Mouse (Mus musculus) ovary, adult 18-20 months (tissue): ENCODE measurements around the gene Pheta2.

Experiments
- DNase-seq: peaks from one replicate; pipeline ENCODE4 v3.0.0; 2022; ENCODE audit warnings: low spot score, mixed read lengths

The Pheta2 gene

DNA sequence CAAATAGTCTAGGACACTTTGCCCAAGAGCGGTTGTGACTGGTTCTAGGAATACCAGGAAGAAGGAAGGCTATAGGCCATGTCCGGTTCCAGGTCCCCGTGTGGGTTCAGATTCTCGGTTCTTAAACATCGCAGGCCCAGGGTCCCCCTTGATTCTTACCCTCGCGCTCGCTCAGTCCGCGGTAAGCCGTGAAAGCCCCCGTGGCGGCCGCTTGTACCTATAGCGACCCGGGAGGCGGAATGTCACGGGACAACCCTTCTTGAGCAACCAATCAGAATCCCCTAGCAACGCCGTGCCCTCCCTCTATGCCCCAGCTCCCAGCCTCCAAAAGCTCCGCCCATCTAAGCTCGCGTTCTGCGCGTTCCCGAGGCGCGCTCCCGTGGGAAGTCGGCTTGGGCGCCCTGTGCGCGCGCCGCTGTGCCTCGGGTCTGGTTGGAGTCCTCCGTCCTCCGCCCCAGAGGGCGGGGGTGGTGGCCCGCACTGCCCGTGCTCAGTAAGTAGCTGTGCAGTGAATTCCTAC lies at the start of gene Pheta2, which contains the start of the genes Naga and Smdt1:
Pheta2 (plus strand) TSS at position 350 of the 520 bp plus-strand sequence.
Naga (minus strand) TSS at position 333 of the 520 bp plus-strand sequence.
Smdt1 (plus strand) TSS at position 367 of the 520 bp plus-strand sequence.
- DNase-seq, result peak; percentile 92

DNA sequence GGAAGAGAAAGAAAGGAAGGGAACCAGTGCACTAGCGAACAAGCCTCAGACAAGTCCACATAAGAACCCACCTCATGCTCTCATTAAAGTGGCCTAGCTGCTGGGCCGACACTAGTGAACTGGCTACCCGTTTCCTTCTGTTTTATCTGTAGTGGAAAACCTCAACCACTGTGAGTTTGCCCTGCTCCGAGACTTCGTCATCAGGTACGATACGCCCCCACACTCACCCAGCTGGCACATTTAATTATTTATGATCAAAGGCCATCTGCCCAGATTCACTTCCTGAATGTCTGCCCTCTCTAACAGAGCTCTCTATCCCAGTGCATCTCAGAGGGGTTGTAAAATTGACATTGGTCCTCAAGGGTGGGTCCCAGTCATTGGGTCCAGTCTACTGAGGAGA lies 48.5 kb upstream of the Pheta2 start:
- DNase-seq, result no peak

DNA sequence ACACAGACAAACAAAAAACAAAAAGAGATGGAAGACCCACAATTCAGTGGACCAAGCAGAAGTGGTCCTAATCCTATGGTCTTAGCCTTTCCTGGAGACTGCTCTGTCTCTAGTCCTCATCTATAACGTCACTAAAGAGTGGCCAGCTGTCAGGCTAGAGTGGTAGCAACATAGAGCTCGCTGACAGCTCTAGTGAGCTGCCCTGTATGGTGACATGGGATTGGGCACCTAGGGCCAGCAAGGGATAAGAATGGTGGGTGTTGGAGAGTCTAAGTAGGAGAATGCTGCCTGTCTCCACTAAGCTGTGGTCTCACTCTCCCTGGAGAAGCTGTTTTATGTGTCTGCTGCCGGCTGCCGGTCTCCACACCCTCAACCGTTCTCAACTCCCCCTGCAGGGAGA lies 45.9 kb upstream of the Pheta2 start:
- no peak for DNase-seq

DNA sequence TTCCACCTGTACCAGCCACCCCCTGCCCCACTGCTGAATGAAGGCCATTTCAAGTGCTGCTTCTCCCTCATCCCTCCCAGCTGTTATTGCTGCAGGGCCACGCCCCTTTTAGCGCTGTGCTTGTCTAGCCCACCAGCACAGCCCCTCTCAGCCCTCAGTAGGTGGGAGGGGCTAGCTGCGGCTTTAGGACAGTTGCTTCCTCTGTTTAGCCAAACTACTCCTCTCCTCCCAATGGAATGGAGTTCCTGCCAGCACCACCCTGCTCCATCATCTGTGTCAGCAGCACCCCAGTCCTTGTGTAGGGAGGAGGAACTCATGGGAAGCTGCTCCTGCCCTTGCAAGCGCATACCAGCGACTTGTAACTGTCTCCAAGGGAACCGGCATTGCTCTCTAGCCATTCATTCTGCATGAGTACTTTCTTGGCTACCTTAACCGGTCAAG lies 45.5 kb upstream of the Pheta2 start:
- no peak for DNase-seq

DNA sequence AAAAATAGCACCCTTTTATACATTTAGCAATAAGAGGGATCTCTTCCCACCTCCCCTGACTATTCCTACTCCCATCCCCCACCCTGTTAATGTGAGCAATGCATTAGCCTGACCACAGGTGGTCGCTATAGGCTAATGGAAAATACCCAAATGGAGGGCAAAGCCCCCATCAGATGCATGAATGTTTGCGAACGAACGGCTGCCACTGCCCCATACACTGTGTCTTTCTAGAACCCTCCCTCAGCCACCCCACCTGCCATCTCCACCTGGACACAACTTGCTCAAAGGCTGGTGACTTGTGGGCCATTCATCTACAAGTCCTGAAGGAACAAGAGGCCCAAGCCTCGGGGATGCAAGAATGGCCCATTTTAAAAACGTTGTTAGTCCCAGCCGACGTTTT lies 44.7 kb upstream of the Pheta2 start:
- no peak for DNase-seq

DNA sequence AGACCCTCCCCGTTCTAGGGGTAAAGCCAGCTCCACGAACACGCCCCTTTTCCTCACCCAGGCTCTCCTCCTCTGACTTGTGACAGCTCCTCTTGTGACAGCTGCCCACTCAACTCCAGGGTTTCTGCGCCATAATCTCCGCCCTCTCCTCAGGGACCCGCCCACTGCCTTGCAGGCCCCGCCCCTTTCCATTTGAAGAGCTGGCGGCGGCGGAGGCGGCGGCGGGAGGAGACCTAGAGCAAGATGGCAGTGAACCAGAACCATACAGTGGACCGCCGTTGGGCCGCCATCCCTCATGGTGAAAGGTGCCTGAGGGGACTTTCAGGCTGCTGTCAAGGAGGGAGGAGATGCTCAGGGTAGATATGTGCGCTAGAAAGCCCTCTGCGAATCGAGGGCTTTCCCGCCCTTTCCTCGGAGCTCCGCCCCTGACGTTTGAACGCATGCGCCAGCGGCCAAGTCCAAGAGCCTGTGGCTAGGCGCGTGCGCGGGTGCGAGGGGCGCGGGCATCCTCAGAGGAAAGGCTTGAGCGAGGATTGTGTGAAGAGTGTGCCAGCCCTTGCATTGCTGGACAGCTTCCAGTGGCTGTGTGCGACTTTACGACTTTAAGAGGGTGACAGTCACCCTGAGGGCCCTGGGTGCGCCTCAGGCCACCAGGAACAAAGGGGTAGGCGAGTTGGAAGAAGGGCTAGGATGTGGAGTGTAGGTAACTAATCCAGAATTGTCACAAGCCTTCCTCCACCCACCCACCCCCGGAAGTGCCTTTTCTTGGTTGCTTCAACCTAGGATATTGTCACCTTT lies 39.8 kb upstream of the Pheta2 start, which contains the start of gene Wbp2nl:
Wbp2nl (plus strand) TSS at position 191 of the 798 bp plus-strand sequence.
- no peak for DNase-seq

DNA sequence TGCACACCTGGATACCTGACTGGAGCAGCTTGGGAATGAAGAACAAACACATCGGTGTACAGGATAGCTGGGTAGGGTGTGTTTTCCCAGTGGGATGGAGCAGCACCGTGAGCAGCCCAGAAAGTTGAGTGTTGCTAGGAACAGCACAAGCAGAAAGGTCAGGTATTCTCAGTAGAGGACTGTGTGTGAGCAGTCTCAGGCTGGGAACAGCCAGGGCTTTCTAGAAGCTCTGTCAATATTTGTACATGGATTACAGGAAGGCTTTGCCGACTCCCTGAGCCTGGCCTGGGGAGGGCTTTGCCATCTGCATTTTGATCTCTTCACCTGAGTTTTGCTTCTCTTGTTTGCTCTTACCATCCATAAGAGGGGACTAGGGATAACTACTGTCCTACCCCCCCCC lies 31.6 kb upstream of the Pheta2 start:
- DNase-seq, result no peak

DNA sequence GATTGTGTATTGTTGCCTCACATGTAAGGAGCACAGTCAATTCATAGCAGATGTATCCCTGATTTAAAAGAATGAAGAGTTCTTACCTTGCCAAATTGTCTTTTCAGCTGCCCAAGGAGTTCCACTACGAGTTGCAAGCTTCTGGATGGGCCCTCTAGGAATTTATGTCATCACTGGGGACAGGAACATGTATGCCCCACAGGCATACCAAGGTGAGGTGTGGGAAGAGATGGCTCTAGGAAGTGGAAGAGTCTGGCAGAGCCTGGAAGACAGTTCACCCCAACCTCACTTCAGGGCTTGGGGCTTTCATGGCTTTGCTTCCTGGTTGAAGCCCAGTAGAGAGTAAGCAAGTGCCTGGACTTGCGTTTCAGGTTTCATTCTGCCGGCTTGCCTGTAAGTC lies 30.3 kb upstream of the Pheta2 start:
- DNase-seq, result no peak

DNA sequence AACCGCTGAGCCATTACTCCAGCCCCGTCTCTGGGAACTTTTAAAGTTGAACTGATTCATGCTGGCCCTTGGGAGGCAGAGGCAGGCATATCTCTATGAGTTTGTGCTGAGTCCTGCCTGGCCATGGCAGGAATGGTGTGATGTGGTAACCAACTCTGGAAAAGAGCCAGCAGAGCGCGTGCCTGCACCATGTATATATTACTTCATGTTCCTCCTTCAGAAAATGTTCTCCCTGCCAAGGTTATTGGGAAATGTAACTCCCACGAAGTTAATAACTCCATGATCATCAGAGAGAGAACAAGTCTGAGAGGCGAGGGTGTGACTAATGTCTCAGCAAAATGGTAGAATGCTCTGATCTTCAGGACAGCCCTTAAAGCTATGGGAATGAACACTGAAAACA lies 20.9 kb upstream of the Pheta2 start:
- no peak for DNase-seq

DNA sequence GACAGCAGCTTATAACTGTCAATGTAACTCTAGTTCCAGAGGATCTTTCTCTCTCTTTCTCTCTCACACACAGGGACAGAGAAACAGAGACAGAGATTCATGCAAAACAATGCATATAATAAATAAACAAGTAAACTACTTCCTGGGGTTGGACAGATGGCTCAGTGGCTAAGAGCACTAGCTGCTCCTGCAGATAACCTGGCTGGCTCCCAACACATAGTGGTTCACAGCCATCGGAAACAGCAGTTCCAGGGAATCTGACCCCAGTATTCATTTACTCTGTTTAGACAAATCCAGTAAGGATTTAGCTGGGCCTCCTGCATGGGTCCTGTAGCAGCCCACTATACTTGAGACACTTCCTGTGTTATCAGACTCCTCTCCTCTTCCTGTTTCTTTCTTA lies 19.1 kb upstream of the Pheta2 start:
- no peak for DNase-seq

DNA sequence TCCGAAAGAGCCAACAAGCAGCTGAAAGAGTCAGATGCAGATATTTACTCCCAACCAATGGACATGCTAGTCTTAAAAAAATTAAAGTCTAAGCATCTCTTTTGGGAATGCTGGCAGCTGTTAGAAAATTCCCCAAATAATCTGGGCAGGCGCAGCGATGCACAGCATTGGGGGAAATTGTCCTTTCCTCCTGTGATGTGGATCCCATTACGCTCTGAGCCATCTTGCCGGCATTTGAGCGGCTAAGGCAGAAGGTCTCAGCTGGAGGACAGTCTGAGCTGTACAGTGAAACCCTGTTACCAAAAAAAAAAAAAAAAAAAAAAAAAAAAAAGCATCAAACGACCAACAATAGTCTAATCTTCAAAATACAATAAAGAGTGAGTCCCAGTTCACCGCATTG lies 16.5 kb upstream of the Pheta2 start:
- no peak for DNase-seq

DNA sequence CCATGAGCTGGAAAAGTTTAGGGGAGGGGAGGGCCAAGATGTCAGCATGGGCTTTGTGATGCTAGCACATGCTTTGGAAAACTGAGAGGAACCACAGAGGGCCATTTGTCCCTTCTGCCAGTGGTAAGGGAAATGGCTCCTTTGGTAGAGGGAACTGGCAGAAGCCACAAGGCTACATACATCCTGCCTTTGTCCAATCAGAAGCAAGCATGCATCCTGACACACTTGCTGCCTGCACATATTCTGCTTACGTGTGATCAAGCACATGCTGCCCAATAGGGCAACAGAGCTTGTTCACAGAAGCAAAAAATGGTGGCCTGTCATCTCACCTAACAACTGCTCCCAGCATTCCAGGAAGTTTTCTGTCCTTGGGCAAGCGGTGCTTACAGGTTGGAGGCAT lies 13.4 kb upstream of the Pheta2 start:
- DNase-seq, result no peak

DNA sequence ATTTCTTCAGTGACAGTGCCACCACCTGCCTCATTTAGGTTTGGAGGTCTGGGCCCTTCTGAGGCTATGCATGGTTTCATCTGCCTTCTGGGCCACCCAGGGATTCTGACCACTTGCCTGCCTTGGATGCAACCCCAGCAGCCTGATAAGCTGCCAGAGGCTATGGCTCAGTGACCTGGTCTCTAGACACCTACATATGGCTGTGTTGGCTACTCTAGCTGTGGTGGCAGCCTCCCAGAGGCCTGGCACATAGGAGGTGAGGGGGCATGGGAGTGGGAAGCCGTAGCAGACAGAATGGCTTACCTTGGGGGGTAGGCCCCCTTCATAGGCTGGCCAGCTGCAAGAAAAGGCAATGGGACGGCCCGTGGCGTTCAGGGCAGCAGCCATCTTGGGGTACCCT lies 3.5 kb upstream of the Pheta2 start:
- DNase-seq, result no peak

DNA sequence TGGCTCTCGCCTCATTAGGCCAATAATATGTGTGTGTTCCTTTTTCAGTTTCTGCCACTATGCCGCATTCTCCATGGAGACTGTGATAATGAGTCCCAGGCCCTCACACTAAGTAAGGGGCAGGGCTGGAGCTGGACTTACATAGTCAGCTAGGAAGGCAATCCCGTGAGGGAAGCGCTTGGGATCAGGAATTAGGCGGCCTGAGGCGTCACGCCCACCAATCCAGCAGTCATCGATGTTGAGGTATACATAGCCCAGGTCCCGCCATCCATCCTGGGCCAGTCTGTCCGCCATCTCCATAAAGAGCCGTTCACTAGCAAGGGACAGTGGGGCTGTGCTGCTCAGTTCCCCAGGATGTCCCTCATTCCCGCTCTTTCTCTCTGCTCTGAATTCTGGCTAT lies 2.1 kb upstream of the Pheta2 start:
- no peak for DNase-seq

DNA sequence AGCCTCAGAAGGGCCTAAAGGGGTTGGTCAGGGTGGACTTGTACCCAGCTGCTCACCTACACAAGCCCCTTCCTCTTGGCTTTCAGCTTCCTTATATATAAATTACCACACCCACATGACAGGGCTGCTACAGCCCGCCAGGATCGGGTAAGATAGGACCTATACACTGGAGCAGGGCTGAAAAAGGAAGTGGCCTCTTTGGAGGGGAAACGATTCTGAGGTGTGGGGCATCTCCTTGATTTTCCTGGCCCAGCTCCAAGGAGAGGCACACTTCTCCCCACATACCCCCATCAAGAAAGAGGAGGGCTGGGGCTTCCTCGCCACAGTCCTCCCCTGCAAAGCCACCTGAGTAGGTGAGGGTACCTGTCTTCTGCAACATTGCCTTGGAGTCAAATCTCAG lies 867 bp upstream of the Pheta2 start:
- DNase-seq, result no peak

DNA sequence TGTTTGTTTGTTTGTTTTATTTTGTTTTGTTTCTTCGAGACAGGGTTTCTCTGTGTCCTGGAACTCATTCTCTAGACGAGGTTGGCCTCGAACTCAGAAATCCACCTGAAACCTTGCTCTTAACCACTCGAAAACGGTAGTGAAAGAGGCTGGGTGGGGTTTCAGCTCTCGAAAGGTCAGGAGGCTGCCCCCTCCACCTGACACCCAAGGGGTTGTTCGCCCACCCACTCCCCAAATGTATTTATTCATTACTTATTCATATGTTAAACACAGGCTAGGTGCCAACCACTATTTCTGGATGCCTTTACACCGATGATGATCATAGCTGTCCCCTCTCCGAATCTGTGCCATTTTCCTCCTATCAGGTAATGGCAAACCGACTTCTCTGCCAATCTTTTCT lies 408 bp downstream of the Pheta2 start:
- no peak for DNase-seq

DNA sequence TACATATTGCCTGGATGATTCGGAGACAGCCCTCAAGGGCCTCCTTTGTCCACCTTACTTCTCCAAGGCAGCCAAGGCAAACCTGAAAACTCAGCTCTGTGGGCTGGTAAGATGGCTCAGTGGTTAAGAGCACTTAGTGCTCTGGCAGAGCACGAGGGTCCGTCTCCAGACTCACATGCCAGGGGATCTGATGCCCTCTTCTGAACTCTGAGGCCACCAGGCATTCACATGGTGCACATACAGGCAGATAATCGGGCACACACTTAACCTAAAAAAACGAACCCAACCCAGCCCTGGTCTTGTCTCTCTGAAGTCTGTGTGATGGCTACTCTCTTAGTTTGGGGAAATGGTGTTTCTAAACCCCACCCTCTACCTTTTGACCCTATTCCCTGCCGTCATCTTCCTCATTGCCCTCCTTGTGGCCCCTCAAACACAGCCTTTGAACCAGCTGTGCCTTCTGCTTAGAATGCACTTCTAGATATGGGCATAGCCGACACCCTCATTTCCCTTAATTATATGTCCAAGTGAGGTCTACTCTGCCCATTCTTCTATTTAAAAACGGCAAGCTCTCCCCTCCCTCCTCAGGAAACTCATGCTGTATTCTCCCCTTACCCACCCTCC lies 1.0 kb downstream of the Pheta2 start:
- no peak for DNase-seq

DNA sequence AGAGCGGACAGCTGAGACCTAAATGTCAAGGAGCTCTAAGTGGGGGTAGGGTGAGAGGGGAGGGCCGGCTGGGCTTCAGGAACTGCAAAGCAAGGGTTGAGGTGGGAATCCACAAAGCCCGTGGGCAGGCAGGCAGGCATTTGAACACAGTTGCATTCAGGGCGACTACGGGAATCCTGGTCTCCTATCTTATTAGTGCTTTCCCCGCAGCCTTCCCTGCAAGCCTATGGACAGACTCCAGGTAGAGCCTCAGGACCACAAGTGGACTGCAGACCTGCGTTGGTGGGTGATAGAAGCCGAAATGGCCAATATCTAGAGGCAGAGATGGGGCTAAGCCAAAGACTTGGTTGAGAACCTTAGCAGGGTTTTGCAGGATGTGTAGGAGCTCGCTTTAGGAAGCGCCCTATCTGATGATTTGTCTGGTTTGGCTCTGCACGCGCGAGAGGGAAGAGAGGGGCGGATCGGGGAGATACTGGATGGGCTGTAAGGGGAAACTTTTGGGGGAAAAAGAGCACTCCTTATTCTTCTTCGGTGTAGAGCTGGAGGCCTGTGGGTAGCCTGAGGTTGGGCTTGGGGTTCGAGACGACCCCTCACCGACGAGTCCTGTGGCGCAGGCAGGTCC lies 1.8 kb downstream of the Pheta2 start:
- no peak for DNase-seq

DNA sequence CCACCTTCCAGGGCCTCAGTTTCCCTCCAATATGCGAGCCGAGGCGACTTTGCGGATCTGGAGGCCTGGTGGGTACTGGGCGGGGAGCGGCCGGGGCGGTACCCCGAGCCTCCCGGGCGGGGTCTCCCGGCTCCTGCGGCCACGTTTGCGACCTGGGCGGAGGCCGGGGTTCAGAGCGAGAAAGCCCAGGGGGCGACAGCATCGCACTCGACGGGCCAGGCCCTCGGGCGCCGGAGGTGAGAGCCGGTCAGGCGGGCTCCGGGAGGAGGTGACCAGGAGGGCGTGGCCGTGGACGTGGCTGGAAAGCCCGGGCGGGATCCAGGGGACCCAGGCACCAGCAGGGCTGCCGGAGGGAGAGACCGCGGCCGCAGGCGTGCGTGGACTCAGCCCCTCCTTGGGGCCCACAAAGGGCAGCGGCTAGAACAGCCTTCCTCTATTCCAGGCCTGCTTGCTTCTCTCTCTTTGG lies 2.3 kb downstream of the Pheta2 start:
- peak; percentile 36 for DNase-seq

DNA sequence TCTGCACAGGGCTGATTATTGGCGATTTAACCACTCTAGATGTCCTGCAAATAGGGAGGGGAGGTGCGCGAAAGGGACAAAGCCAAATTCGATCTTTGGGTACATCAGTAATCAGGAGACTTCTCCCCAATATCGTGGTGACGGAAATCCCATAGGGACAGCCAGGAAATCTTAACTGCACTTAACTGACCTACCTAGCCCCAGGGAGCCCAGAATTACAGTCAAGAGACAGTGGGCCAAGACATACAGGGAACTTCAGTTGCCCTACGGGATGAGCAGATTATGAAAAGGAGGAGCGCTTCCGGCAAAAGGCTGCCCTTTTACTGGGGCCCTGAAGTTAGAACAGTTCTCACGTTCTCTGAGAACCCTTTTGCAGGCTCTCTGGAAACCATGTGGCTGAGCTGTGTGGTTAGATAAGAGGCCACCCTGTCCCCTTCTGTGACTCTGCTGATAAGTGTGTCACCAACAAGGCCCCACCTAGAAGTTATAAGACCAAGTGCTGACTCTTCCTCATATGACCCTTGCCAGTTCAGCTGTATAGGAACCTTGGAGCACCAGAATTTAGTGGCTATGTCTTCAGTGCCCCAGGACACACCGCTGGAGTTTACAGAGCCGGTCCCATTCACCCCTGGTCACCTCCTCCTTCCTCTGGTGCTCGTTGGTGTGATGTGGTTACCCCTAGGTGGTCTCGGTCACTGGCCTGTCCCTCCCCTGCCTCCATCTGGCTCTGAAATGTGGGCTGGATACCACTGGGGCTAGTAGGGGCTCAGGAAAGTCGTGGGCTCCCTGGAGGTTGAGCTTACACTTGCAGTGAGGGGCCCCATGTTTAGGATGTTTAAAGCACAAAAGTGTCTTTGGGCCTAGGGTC lies 3.2 kb downstream of the Pheta2 start:
- DNase-seq, result no peak

DNA sequence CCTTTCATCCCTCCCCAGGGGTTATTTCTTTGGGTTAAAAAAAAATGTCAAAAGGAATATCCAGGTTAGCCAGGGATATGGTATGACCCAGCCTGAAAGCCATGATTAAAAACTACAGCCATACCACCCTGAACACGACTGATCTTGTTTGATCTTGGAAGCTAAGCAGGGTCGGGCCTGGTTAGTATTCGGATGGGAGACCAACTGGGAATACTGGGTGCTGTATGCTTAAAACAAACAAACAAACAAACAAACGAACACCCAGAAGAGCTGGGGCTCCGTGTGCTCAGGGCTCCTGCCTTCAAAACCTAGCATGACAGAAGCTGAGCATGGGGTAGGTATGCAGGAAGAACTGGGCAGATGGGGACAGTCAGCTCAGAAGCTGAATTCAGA lies 3.8 kb downstream of the Pheta2 start:
- no peak for DNase-seq
